Mouse (Mus musculus): ENCODE data around the gene Wdr62.

DNA sequence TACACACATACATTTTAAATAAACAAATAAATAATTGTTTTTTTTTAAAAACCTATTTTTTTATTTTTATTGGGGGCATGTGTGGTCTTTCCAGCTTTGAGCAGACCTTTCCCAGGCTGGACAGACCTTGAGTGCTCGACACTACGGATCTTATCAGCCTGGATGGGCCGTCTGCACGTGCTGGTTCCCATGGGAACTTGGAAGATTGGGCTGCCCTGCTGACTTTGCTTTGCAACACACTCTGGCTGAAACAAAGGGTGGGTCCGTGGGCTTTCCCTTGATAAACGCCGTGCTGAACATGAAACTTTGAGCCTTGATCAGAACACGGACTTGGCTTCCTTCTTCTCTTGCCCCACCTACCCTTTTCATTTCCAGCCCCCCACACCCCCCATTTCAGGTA is 75.8 kb downstream of the Wdr62 start:
- TF ChIP-seq TAL1 (IDR thresholded peaks at IDR 0.05; ENCODE audit: low read length) = no peak
- no peak for TF ChIP-seq GATA1 (IDR thresholded peaks at IDR 0.05; ENCODE audit: low read length)
